Mouse (Mus musculus) liver, adult 2 months (tissue): ENCODE measurements around the gene Stambpl1. TPM values are rescaled to one million over a fixed set of nuclear protein-coding genes. Genes with fewer than 3 reads are reported as not detected.

ENCODE experiments used
- DNase-seq: peaks from one replicate; pipeline ENCODE4 v3.0.0-alpha.2; 2011; ENCODE audit warnings: low read depth, low spot score; ENCODE audit errors: extremely low read depth
- H3K27ac ChIP-seq: fragments of 200-500 bp; replicated peaks from 2 replicates; pipeline ENCODE4 v1.5.1; 2012; ENCODE audit warnings: low read depth, mild to moderate bottlenecking, control low read depth, inconsistent platforms, low read length; ENCODE audit not compliant: insufficient read depth
- H3K27me3 ChIP-seq: fragments of 200-500 bp; 2 replicates; pipeline ENCODE4 v1.6.1; 2012; ENCODE audit warnings: mild to moderate bottlenecking, moderate library complexity, low read length, inconsistent platforms; ENCODE audit not compliant: control insufficient read depth, insufficient read depth
- H3K36me3 ChIP-seq: fragments of 200-500 bp; 2 replicates; pipeline ENCODE4 v1.6.1; 2012; ENCODE audit warnings: low read length, inconsistent platforms; ENCODE audit not compliant: control insufficient read depth, insufficient read depth
- H3K4me1 ChIP-seq: fragments of 200-500 bp; 2 replicates; pipeline ENCODE4 v1.6.1; 2011; ENCODE audit warnings: low read length; ENCODE audit not compliant: control insufficient read depth, insufficient read depth
- H3K4me3 ChIP-seq: fragments of 200-500 bp; 2 replicates; pipeline ENCODE4 v1.5.1; 2011; ENCODE audit warnings: low read depth, mild to moderate bottlenecking, control low read depth, low read length, moderate library complexity; ENCODE audit not compliant: insufficient read depth
- H3K79me2 ChIP-seq: fragments of 200-500 bp; 2 replicates; pipeline ENCODE4 v1.6.1; 2012; ENCODE audit warnings: inconsistent platforms, mild to moderate bottlenecking, low read length, moderate library complexity; ENCODE audit not compliant: control insufficient read depth, insufficient read depth
- H3K9ac ChIP-seq: fragments of 200-500 bp; 2 replicates; pipeline ENCODE4 v1.6.1; 2012; ENCODE audit warnings: low read depth, mild to moderate bottlenecking, control low read depth, inconsistent platforms, low read length
- CTCF ChIP-seq: fragments of 200-500 bp; IDR thresholded peaks from 2 replicates; pipeline ENCODE4 v1.5.1; 2011; ENCODE audit warnings: low read depth, low read length, control low read depth
- POLR2A ChIP-seq: fragments of 200-500 bp; IDR thresholded peaks from 2 replicates; pipeline ENCODE4 v1.6.1; 2011; ENCODE audit warnings: low read length, control low read depth; ENCODE audit not compliant: insufficient read depth; ENCODE audit errors: extremely low read depth
- WGBS: fragments of 180-500 bp; shearing (Covaris S2); methylation state at CpG from one replicate; pipeline ENCODE4 v1.1.7; 2018; 5-methylcytosine and 5-hydroxymethylcytosine counted together
- polyA plus RNA-seq: library from polyadenylated mRNA; depleted of rRNA; stranded (reverse); fragments of >200 nt; gene quantifications from 2 replicates; pipeline ENCODE4 v1.2.3, GENCODE M21; 2012
- total RNA-seq: library from RNA; depleted of rRNA; stranded (reverse); fragments of >200 nt; gene quantifications from 2 replicates; pipeline ENCODE4 v1.2.3, GENCODE M21; 2014

The Stambpl1 gene
- total and polyA plus RNA-seq, 2 experiments: 0.77 to 2.1 TPM

- Histone ChIP-seq H3K27me3 (peaks cover 2% of the 10 kb centered on the region; the same call in 1 of the 2 replicates), H3K36me3 (no peaks in the 10 kb centered on the region), H3K4me1 (no peaks in the 10 kb centered on the region), H3K79me2 (no peaks in the 10 kb centered on the region), H3K4me3 (no peak overlapping the region), H3K9ac (no peak overlapping the region), H3K27ac (no peak overlapping the region)
- 90% methylated on average over 4 of the region's 4 CpGs for WGBS
- TF ChIP-seq POLR2A: no peak
- no peak for TF ChIP-seq CTCF
- no peak for DNase-seq
Measured at GRCm38 (mm10) chr19:34179136-34179535, 12.9 kb upstream of the Stambpl1 start.

- DNase-seq: no peak
- peaks cover 2% of the 10 kb centered on the region; the same call in 1 of the 2 replicates for H3K27me3 ChIP-seq
- WGBS: 82% methylated on average over 2 of the region's 2 CpGs
- H3K9ac ChIP-seq: no peak overlapping the region
- H3K36me3 ChIP-seq: no peaks in the 10 kb centered on the region
- H3K4me3 ChIP-seq: no peak overlapping the region
- H3K4me1 ChIP-seq: no peaks in the 10 kb centered on the region
- no peaks in the 10 kb centered on the region for H3K79me2 ChIP-seq
- TF ChIP-seq POLR2A: no peak
- TF ChIP-seq CTCF: no peak
- no peak overlapping the region for H3K27ac ChIP-seq
Measured at GRCm38 (mm10) chr19:34180316-34180715, 11.7 kb upstream of the Stambpl1 start.

- Histone ChIP-seq H3K9ac (no peak overlapping the region), H3K4me1 (no peaks in the 10 kb centered on the region), H3K36me3 (no peaks in the 10 kb centered on the region), H3K27ac (no peak overlapping the region), H3K79me2 (no peaks in the 10 kb centered on the region), H3K27me3 (peaks cover 2% of the 10 kb centered on the region; the same call in 1 of the 2 replicates), H3K4me3 (no peak overlapping the region)
- no peak for DNase-seq
- 95% methylated on average over 3 of the region's 3 CpGs for WGBS
- no peak for TF ChIP-seq POLR2A
- no peak for TF ChIP-seq CTCF
Measured at GRCm38 (mm10) chr19:34181234-34181633, 10.8 kb upstream of the Stambpl1 start.

- TF ChIP-seq POLR2A: no peak
- TF ChIP-seq CTCF: no peak
- Histone ChIP-seq H3K4me3 (no peak overlapping the region), H3K27me3 (no peaks in the 10 kb centered on the region; the same call in 1 of the 2 replicates), H3K4me1 (no peaks in the 10 kb centered on the region), H3K27ac (no peak overlapping the region), H3K36me3 (no peaks in the 10 kb centered on the region), H3K9ac (no peak overlapping the region), H3K79me2 (no peaks in the 10 kb centered on the region)
- WGBS: 80% methylated on average over 5 of the region's 5 CpGs
- DNase-seq: no peak
Measured at GRCm38 (mm10) chr19:34182490-34182889, 9.5 kb upstream of the Stambpl1 start.

- 91% methylated on average over 4 of the region's 4 CpGs for WGBS
- no peak overlapping the region for H3K27ac ChIP-seq
- H3K4me3 ChIP-seq: no peak overlapping the region
- H3K36me3 ChIP-seq: no peaks in the 10 kb centered on the region
- TF ChIP-seq POLR2A: no peak
- no peak for TF ChIP-seq CTCF
- no peak for DNase-seq
- H3K9ac ChIP-seq: no peak overlapping the region
- H3K4me1 ChIP-seq: no peaks in the 10 kb centered on the region
- H3K79me2 ChIP-seq: no peaks in the 10 kb centered on the region
- H3K27me3 ChIP-seq: no peaks in the 10 kb centered on the region; the same call in 1 of the 2 replicates
Measured at GRCm38 (mm10) chr19:34186845-34187244, 5.2 kb upstream of the Stambpl1 start.

GRCm38 (mm10) chr19:34191645-34192007 is 403 bp upstream of the Stambpl1 start:
- H3K36me3 ChIP-seq: no peaks in the 10 kb centered on the region
- H3K27me3 ChIP-seq: peaks cover 3% of the 10 kb centered on the region
- no peak for DNase-seq
- H3K4me1 ChIP-seq: peaks cover 2% of the 10 kb centered on the region; the same call in 1 of the 2 replicates
- H3K27ac ChIP-seq: no peak overlapping the region
- no peak overlapping the region for H3K4me3 ChIP-seq
- no peaks in the 10 kb centered on the region for H3K79me2 ChIP-seq
- TF ChIP-seq POLR2A (no peak), CTCF (no peak)
- 63% methylated on average over 10 of the region's 10 CpGs for WGBS
- H3K9ac ChIP-seq: no peak overlapping the region
